Mouse (Mus musculus): ENCODE results near the gene Rnf126. TPM values are rescaled to one million over a fixed set of nuclear protein-coding genes. Genes with fewer than 3 reads are reported as not detected.

Rnf126 gene
- polyA plus RNA-seq, 1 experiment from 2014 or later = 92.3 TPM

Other genes starting within 250 kb of the Rnf126 start
- gene Plpp2, start 233.2 kb downstream of the Rnf126 start, polyA plus RNA-seq (2015; fragmentation: Nextera tagmentation; extraction: Ambion mirVana) = 19.2 and 22.4 TPM in 2 replicates
- 56.2 and 56.8 TPM in 2 replicates for gene Mier2, start 211.8 kb downstream of the Rnf126 start, polyA plus RNA-seq (2015; fragmentation: Nextera tagmentation; extraction: Ambion mirVana)
- not detected in 2 replicates for gene Theg, start 179.6 kb downstream of the Rnf126 start, polyA plus RNA-seq (2015; fragmentation: Nextera tagmentation; extraction: Ambion mirVana)
- 0.66 and 0.95 TPM in 2 replicates for gene C2cd4c, start 152.9 kb downstream of the Rnf126 start, polyA plus RNA-seq (2015; fragmentation: Nextera tagmentation; extraction: Ambion mirVana)
- 23.4 and 25.3 TPM in 2 replicates for gene Shc2, start 129.0 kb downstream of the Rnf126 start, polyA plus RNA-seq (2015; fragmentation: Nextera tagmentation; extraction: Ambion mirVana)
- 0.78 and 1.0 TPM in 2 replicates for gene Odf3l2, start 121.2 kb downstream of the Rnf126 start, polyA plus RNA-seq (2015; fragmentation: Nextera tagmentation; extraction: Ambion mirVana)
- 0.69 and 0.94 TPM in 2 replicates for gene Madcam1, start 102.4 kb downstream of the Rnf126 start, polyA plus RNA-seq (2015; fragmentation: Nextera tagmentation; extraction: Ambion mirVana)
- 96.1 and 107 TPM in 2 replicates for gene Tpgs1, start 97.6 kb downstream of the Rnf126 start, polyA plus RNA-seq (2015; fragmentation: Nextera tagmentation; extraction: Ambion mirVana)
- 73.1 and 81.9 TPM in 2 replicates for gene Cdc34, start 84.8 kb downstream of the Rnf126 start, polyA plus RNA-seq (2015; fragmentation: Nextera tagmentation; extraction: Ambion mirVana)
- gene Gzmm, start 77.9 kb downstream of the Rnf126 start, polyA plus RNA-seq (2015; fragmentation: Nextera tagmentation; extraction: Ambion mirVana) = 1.6 and 1.8 TPM in 2 replicates
- 844 and 915 TPM in 2 replicates for gene Bsg, start 62.5 kb downstream of the Rnf126 start, polyA plus RNA-seq (2015; fragmentation: Nextera tagmentation; extraction: Ambion mirVana)
- gene Hcn2, start 50.3 kb downstream of the Rnf126 start, polyA plus RNA-seq (2015; fragmentation: Nextera tagmentation; extraction: Ambion mirVana) = 0.87 and 0.89 TPM in 2 replicates
- gene Polrmt, start 20.4 kb downstream of the Rnf126 start, polyA plus RNA-seq (2015; fragmentation: Nextera tagmentation; extraction: Ambion mirVana) = 45.3 and 45.9 TPM in 2 replicates
- 1.8 TPM in 2 replicates for gene Fgf22, start 11.9 kb downstream of the Rnf126 start, polyA plus RNA-seq (2015; fragmentation: Nextera tagmentation; extraction: Ambion mirVana)
- gene Fstl3, start 10.3 kb upstream of the Rnf126 start, polyA plus RNA-seq (2015; fragmentation: Nextera tagmentation; extraction: Ambion mirVana) = 2.2 and 3.5 TPM in 2 replicates
- 0.19 TPM in 2 replicates for gene Prss57, start 24.0 kb upstream of the Rnf126 start, polyA plus RNA-seq (2015; fragmentation: Nextera tagmentation; extraction: Ambion mirVana)
- gene Palm, start 26.6 kb upstream of the Rnf126 start, polyA plus RNA-seq (2015; fragmentation: Nextera tagmentation; extraction: Ambion mirVana) = 318 and 333 TPM in 2 replicates
- 0.34 and 0.73 TPM in 2 replicates for gene Misp, start 54.0 kb upstream of the Rnf126 start, polyA plus RNA-seq (2015; fragmentation: Nextera tagmentation; extraction: Ambion mirVana)
- gene Ptbp1, start 87.5 kb upstream of the Rnf126 start, polyA plus RNA-seq (2015; fragmentation: Nextera tagmentation; extraction: Ambion mirVana) = 58.8 and 65.1 TPM in 2 replicates
- 12.5 and 12.7 TPM in 2 replicates for gene Prtn3, start 107.5 kb upstream of the Rnf126 start, polyA plus RNA-seq (2015; fragmentation: Nextera tagmentation; extraction: Ambion mirVana)
- gene Plppr3, start 107.7 kb upstream of the Rnf126 start, polyA plus RNA-seq (2015; fragmentation: Nextera tagmentation; extraction: Ambion mirVana) = 471 and 472 TPM in 2 replicates
- gene Elane, start 119.3 kb upstream of the Rnf126 start, polyA plus RNA-seq (2015; fragmentation: Nextera tagmentation; extraction: Ambion mirVana) = not detected in 2 replicates
- 0.20 TPM in 1 of 2 replicates, not detected in the other for gene Cfd, start 123.9 kb upstream of the Rnf126 start, polyA plus RNA-seq (2015; fragmentation: Nextera tagmentation; extraction: Ambion mirVana)
- gene Med16, start 142.0 kb upstream of the Rnf126 start, polyA plus RNA-seq (2015; fragmentation: Nextera tagmentation; extraction: Ambion mirVana) = 55.4 and 56.6 TPM in 2 replicates
- gene Gm26602, start 143.9 kb upstream of the Rnf126 start, polyA plus RNA-seq (2015; fragmentation: Nextera tagmentation; extraction: Ambion mirVana) = 2.6 and 13.4 TPM in 2 replicates
- gene Kiss1r, start 150.0 kb upstream of the Rnf126 start, polyA plus RNA-seq (2015; fragmentation: Nextera tagmentation; extraction: Ambion mirVana) = 3.5 and 3.8 TPM in 2 replicates
- 273 and 293 TPM in 2 replicates for gene R3hdm4, start 154.3 kb upstream of the Rnf126 start, polyA plus RNA-seq (2015; fragmentation: Nextera tagmentation; extraction: Ambion mirVana)
- gene Arid3a, start 160.1 kb upstream of the Rnf126 start, polyA plus RNA-seq (2015; fragmentation: Nextera tagmentation; extraction: Ambion mirVana) = 1.7 and 2.2 TPM in 2 replicates
- gene Wdr18, start 193.2 kb upstream of the Rnf126 start, polyA plus RNA-seq (2015; fragmentation: Nextera tagmentation; extraction: Ambion mirVana) = 79.5 and 89.4 TPM in 2 replicates
- gene Grin3b, start 203.8 kb upstream of the Rnf126 start, polyA plus RNA-seq (2015; fragmentation: Nextera tagmentation; extraction: Ambion mirVana) = 0.20 and 0.28 TPM in 2 replicates
- 15.3 and 16.2 TPM in 2 replicates for gene Tmem259, start 217.4 kb upstream of the Rnf126 start, polyA plus RNA-seq (2015; fragmentation: Nextera tagmentation; extraction: Ambion mirVana)
- gene Cnn2, start 221.6 kb upstream of the Rnf126 start, polyA plus RNA-seq (2015; fragmentation: Nextera tagmentation; extraction: Ambion mirVana) = 25.7 and 26.2 TPM in 2 replicates
- gene Abca7, start 229.5 kb upstream of the Rnf126 start, polyA plus RNA-seq (2015; fragmentation: Nextera tagmentation; extraction: Ambion mirVana) = 4.1 and 4.8 TPM in 2 replicates
- 1.2 TPM in 2 replicates for gene Arhgap45, start 249.7 kb upstream of the Rnf126 start, polyA plus RNA-seq (2015; fragmentation: Nextera tagmentation; extraction: Ambion mirVana)

Measured in midbrain, embryonic 16.5 days (tissue).